Mouse (Mus musculus) MEL (cell line): ENCODE results near the gene Asb4.

Experiments
- CTCF ChIP-seq, 3 experiments: IDR thresholded peaks in 2 of 3; conservative IDR thresholded peaks in 1 of 3; 2 replicates each; pipeline ENCODE4 v1.5.1; 2011 to 2012; ENCODE audit warnings: low read length in 3 of 3, low read depth in 2 of 3, mild to moderate bottlenecking in 2 of 3, improper control_type of control experiment in 1 of 3, inconsistent platforms in 1 of 3, mixed read lengths in 1 of 3, moderate library complexity in 1 of 3; ENCODE audit not compliant: control insufficient read depth in 1 of 3, insufficient read depth in 1 of 3, poor library complexity in 1 of 3, severe bottlenecking in 1 of 3
- E2F4 ChIP-seq: IDR thresholded peaks from 2 replicates; pipeline ENCODE4 v1.6.1; 2011; ENCODE audit warnings: low read depth, low read length, improper control_type of control experiment, borderline replicate concordance
- EP300 ChIP-seq, 2 experiments: IDR thresholded peaks; 2 replicates each; pipeline ENCODE4 v1.6.1; 2011; ENCODE audit warnings: improper control_type of control experiment in 2 of 2, low read length in 2 of 2, low read depth in 1 of 2, mild to moderate bottlenecking in 1 of 2
- POLR2A ChIP-seq, 2 experiments: IDR thresholded peaks; 2 replicates each; pipeline ENCODE4 v1.6.1; 2011 to 2012; ENCODE audit warnings: low read length in 2 of 2, mild to moderate bottlenecking in 2 of 2, control low read depth in 1 of 2, improper control_type of control experiment in 1 of 2, low read depth in 1 of 2, moderate library complexity in 1 of 2; ENCODE audit not compliant: control insufficient read depth in 1 of 2, insufficient read depth in 1 of 2, poor library complexity in 1 of 2
- POLR2AphosphoS2 ChIP-seq: IDR thresholded peaks from 2 replicates; pipeline ENCODE4 v1.6.1; 2011; ENCODE audit warnings: low read length, improper control_type of control experiment
- ZNF384 ChIP-seq: IDR thresholded peaks from 2 replicates; pipeline ENCODE4 v1.6.1; 2012; ENCODE audit warnings: low read depth, mild to moderate bottlenecking, inconsistent platforms, low read length, improper control_type of control experiment

DNA sequence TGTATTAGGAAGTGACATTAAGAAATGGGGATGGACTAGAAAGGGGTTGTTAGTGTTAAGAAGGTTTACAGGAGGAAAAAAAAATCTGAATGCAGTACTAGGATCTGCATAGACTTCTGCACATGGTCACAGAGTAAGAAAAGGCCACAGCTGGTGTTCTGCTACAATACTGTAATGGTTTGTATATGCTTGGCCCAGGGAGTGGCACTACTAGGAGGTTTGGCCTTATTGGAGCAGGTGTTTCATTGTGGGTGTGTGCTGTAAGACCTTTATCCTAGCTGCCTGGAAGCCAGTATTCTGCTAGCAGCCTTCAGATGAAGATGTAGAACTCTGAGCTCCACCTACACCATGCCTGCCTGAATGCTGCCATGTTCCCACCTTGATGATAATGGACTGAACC is 25.3 kb upstream of the Asb4 start:
- TF ChIP-seq E2F4 (no peak), CTCF (IDR thresholded peaks at IDR 0.05 in 2 of 3, conservative IDR thresholded peaks at IDR 0.05 in 1 of 3; ENCODE audit: control insufficient read depth in 1 of 3, insufficient read depth in 1 of 3, low read depth in 2 of 3, low read length in 3 of 3, poor library complexity in 1 of 3, severe bottlenecking in 1 of 3) (no peak), ZNF384 (no peak), POLR2AphosphoS2 (no peak), EP300 (IDR thresholded peaks at IDR 0.05; ENCODE audit: low read depth in 1 of 2, low read length in 2 of 2) (no peak), POLR2A (IDR thresholded peaks at IDR 0.05; ENCODE audit: control insufficient read depth in 1 of 2, insufficient read depth in 1 of 2, low read depth in 1 of 2, low read length in 2 of 2, poor library complexity in 1 of 2) (no peak)
